Mouse (Mus musculus) MEL-GATA-1-ER (cell line): ENCODE results near the gene Pdcd1.
"Not testable (repeated sequence)": the region's sequence is repeated elsewhere in the genome, so short reads cannot be mapped to it uniquely, and the experiment has no call there.

Source experiments
- DNase-seq: peaks from one replicate; pipeline ENCODE4 v3.0.0-alpha.2; 2012; ENCODE audit warnings: low read depth; ENCODE audit errors: extremely low read depth

The Pdcd1 gene

GRCm38 (mm10) chr1:94052373-94052772 is at the start of gene Pdcd1:
Gene Pdcd1, minus strand, starts transcription at chr1:94052553.
- DNase-seq: no peak

- DNase-seq: no peak
Measured at GRCm38 (mm10) chr1:94091788-94092187, 39.4 kb upstream of the Pdcd1 start.

- no peak for DNase-seq
Measured at GRCm38 (mm10) chr1:94086311-94086898, 34.1 kb upstream of the Pdcd1 start.

GRCm38 (mm10) chr1:94085324-94086105 is 33.2 kb upstream of the Pdcd1 start:
- no peak for DNase-seq

- DNase-seq: no peak
Measured at GRCm38 (mm10) chr1:94081761-94082160, 29.4 kb upstream of the Pdcd1 start.

GRCm38 (mm10) chr1:94081191-94081590 is 28.8 kb upstream of the Pdcd1 start:
- DNase-seq: no peak

- DNase-seq: no peak
Measured at GRCm38 (mm10) chr1:94080718-94081117, 28.4 kb upstream of the Pdcd1 start.

GRCm38 (mm10) chr1:94078835-94079440 is 26.6 kb upstream of the Pdcd1 start:
- peak; percentile 85 for DNase-seq

- peak; percentile 94 for DNase-seq
Measured at GRCm38 (mm10) chr1:94078314-94078713, 26.0 kb upstream of the Pdcd1 start.

GRCm38 (mm10) chr1:94076702-94077101 is 24.3 kb upstream of the Pdcd1 start:
- no peak for DNase-seq

- DNase-seq: no peak
Measured at GRCm38 (mm10) chr1:94074756-94075155, 22.4 kb upstream of the Pdcd1 start.

- not testable (repeated sequence) for DNase-seq
Measured at GRCm38 (mm10) chr1:94058281-94058680, 5.9 kb upstream of the Pdcd1 start.

GRCm38 (mm10) chr1:94057401-94057800 is 5.0 kb upstream of the Pdcd1 start:
- DNase-seq: no peak

GRCm38 (mm10) chr1:94055966-94056365 is 3.6 kb upstream of the Pdcd1 start:
- DNase-seq: no peak

- DNase-seq: no peak
Measured at GRCm38 (mm10) chr1:94054481-94054880, 2.1 kb upstream of the Pdcd1 start.

- DNase-seq: no peak
Measured at GRCm38 (mm10) chr1:94053530-94054216, 1.3 kb upstream of the Pdcd1 start.

GRCm38 (mm10) chr1:94051104-94051503 is 1.2 kb downstream of the Pdcd1 start:
- no peak for DNase-seq

- DNase-seq: no peak
Measured at GRCm38 (mm10) chr1:94046544-94046943, 5.8 kb downstream of the Pdcd1 start.

GRCm38 (mm10) chr1:94045559-94045958 is 6.8 kb downstream of the Pdcd1 start:
- DNase-seq: no peak

- DNase-seq: no peak
Measured at GRCm38 (mm10) chr1:94040391-94040790, 12.0 kb downstream of the Pdcd1 start.

GRCm38 (mm10) chr1:94034984-94035743 is 17.2 kb downstream of the Pdcd1 start:
- DNase-seq: peak; percentile 94
